Mouse (Mus musculus) brain, embryonic 14.5 days (tissue): ENCODE results near the gene Ccer2.

ENCODE experiments used
- CTCF ChIP-seq: fragments of 200-500 bp; IDR thresholded peaks from 2 replicates; pipeline ENCODE4 v1.5.1; 2012; ENCODE audit warnings: inconsistent platforms, mild to moderate bottlenecking, moderate library complexity, borderline replicate concordance; ENCODE audit not compliant: insufficient read depth, insufficient read length; ENCODE audit errors: extremely low read depth
- POLR2A ChIP-seq: fragments of 200-500 bp; IDR thresholded peaks from 2 replicates; pipeline ENCODE4 v1.6.1; 2012; ENCODE audit warnings: mild to moderate bottlenecking, inconsistent platforms, borderline replicate concordance; ENCODE audit not compliant: poor library complexity, insufficient read depth, insufficient read length, severe bottlenecking; ENCODE audit errors: extremely low read depth

DNA sequence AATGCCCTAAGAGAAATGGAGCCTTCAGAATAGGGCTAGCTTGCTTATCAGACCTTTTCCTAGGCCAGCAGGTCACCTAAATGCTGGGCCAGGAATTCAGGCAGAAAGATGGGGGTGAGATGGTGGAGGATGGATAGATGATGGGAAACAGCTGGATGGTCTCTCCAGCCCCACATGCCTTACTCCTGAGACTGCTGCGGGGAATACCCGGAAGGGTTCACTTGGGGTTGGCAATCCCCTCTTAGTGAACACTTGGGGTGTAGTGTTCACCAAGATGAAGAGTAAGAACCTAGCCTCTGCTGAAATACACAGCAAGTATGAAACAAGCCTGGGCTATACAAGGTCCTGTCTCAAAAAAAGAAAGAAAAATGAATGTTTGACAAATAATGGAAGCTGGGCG, 33.3 kb downstream of the Ccer2 start:
- no peak for TF ChIP-seq POLR2A
- no peak for TF ChIP-seq CTCF
